Mouse (Mus musculus) induced T-regulatory cell, adult 2 months (primary cell): Measurements from ENCODE around the gene Gm572.

Source experiments
- DNase-seq: peaks from one replicate; pipeline ENCODE4 v3.0.0-alpha.2; 2012; ENCODE audit warnings: low read depth

The Gm572 gene

GRCm38 (mm10) chr4:148625756-148626622 is 17.1 kb upstream of the Gm572 start:
- peak; percentile 83 for DNase-seq

GRCm38 (mm10) chr4:148626623-148627185 is 16.4 kb upstream of the Gm572 start, which contains the start of gene Tardbp:
TSS of gene Tardbp (minus strand) at chr4:148627019.
- peak; percentile 98 for DNase-seq

GRCm38 (mm10) chr4:148627246-148627645 is 15.9 kb upstream of the Gm572 start:
- no peak for DNase-seq

- no peak for DNase-seq
Observed at GRCm38 (mm10) chr4:148632013-148632692, 11.0 kb upstream of the Gm572 start.

GRCm38 (mm10) chr4:148633395-148634061 is 9.6 kb upstream of the Gm572 start:
- peak; percentile 26 for DNase-seq

GRCm38 (mm10) chr4:148635309-148635708 is 7.8 kb upstream of the Gm572 start:
- no peak for DNase-seq

- peak; percentile 34 for DNase-seq
Observed at GRCm38 (mm10) chr4:148638302-148638701, 4.8 kb upstream of the Gm572 start.

- no peak for DNase-seq
Observed at GRCm38 (mm10) chr4:148639455-148639854, 3.7 kb upstream of the Gm572 start.

GRCm38 (mm10) chr4:148641121-148641520 is 2.0 kb upstream of the Gm572 start:
- DNase-seq, result no peak

- DNase-seq, result peak; percentile 85
Observed at GRCm38 (mm10) chr4:148644157-148644511, 1.0 kb downstream of the Gm572 start.

GRCm38 (mm10) chr4:148644926-148645325 is 1.8 kb downstream of the Gm572 start:
- DNase-seq, result no peak

- no peak for DNase-seq
Observed at GRCm38 (mm10) chr4:148646616-148647015, 3.5 kb downstream of the Gm572 start.

GRCm38 (mm10) chr4:148649309-148649708 is 6.2 kb downstream of the Gm572 start:
- DNase-seq, result peak; percentile 30

GRCm38 (mm10) chr4:148651045-148651444 is 7.9 kb downstream of the Gm572 start:
- no peak for DNase-seq

GRCm38 (mm10) chr4:148654701-148655398 is 11.7 kb downstream of the Gm572 start:
- peak; percentile 59 for DNase-seq

GRCm38 (mm10) chr4:148656691-148657258 is 13.7 kb downstream of the Gm572 start:
- no peak for DNase-seq

GRCm38 (mm10) chr4:148657776-148658175 is 14.7 kb downstream of the Gm572 start:
- peak; percentile 28 for DNase-seq

GRCm38 (mm10) chr4:148660174-148660573 is 17.1 kb downstream of the Gm572 start:
- no peak for DNase-seq

GRCm38 (mm10) chr4:148662168-148662965 is 19.2 kb downstream of the Gm572 start:
- peak; percentile 81 for DNase-seq

- DNase-seq, result no peak
Observed at GRCm38 (mm10) chr4:148663326-148663725, 20.2 kb downstream of the Gm572 start.
